Mouse (Mus musculus): ENCODE measurements around the gene Armt1. TPM values are rescaled to one million over a fixed set of nuclear protein-coding genes. Genes with fewer than 3 reads are reported as not detected.

Armt1 gene
- polyA plus RNA-seq, 1 experiment from 2014 or later, result 14.3 TPM

- Histone ChIP-seq H3K27me3 (no peaks in the 10 kb centered on the region), H3K9me3 (no peaks in the 10 kb centered on the region), H3K4me1 (no peaks in the 10 kb centered on the region), H3K4me2 (replicated peaks) (no peak overlapping the region), H3K4me3 (no peak overlapping the region), H3K9ac (replicated peaks) (no peak overlapping the region), H3K36me3 (0 out of 2 replicates have a peak, but pooled peaks cover 2% of the 10 kb centered on the region), H3K27ac (replicated peaks) (no peak overlapping the region)
- WGBS, result 88% methylated on average over 2 of the region's 2 CpGs
- no peak for ATAC-seq (replicated peaks)
These were observed 27.9 kb downstream of the Armt1 start for GRCm38 (mm10) chr10:4460201-4460600.

- Histone ChIP-seq H3K4me2 (replicated peaks) (no peak overlapping the region), H3K4me3 (no peak overlapping the region), H3K36me3 (no peaks in the 10 kb centered on the region), H3K9me3 (no peaks in the 10 kb centered on the region), H3K27ac (replicated peaks) (no peak overlapping the region), H3K4me1 (no peaks in the 10 kb centered on the region), H3K27me3 (no peaks in the 10 kb centered on the region), H3K9ac (replicated peaks) (no peak overlapping the region)
- no peak for ATAC-seq (replicated peaks)
- WGBS, result 86% methylated on average over 7 of the region's 7 CpGs
These were observed 33.5 kb downstream of the Armt1 start for GRCm38 (mm10) chr10:4465799-4466198.

GRCm38 (mm10) chr10:4469406-4469805 lies 37.1 kb downstream of the Armt1 start:
- H3K4me3 ChIP-seq, result no peak overlapping the region
- no peak overlapping the region for H3K4me2 ChIP-seq (replicated peaks)
- no peak overlapping the region for H3K27ac ChIP-seq (replicated peaks)
- no peaks in the 10 kb centered on the region for H3K27me3 ChIP-seq
- no peaks in the 10 kb centered on the region for H3K36me3 ChIP-seq
- H3K4me1 ChIP-seq, result no peaks in the 10 kb centered on the region
- WGBS, result 87% methylated on average over 3 of the region's 3 CpGs
- no peak for ATAC-seq (replicated peaks)
- no peaks in the 10 kb centered on the region for H3K9me3 ChIP-seq
- H3K9ac ChIP-seq (replicated peaks), result no peak overlapping the region

GRCm38 (mm10) chr10:4473591-4473993 lies 41.3 kb downstream of the Armt1 start:
- no peak for ATAC-seq (replicated peaks)
- no peaks in the 10 kb centered on the region for H3K36me3 ChIP-seq
- H3K27ac ChIP-seq (replicated peaks), result no peak overlapping the region
- H3K4me1 ChIP-seq, result no peaks in the 10 kb centered on the region
- no peak overlapping the region for H3K4me2 ChIP-seq (replicated peaks)
- no peaks in the 10 kb centered on the region for H3K9me3 ChIP-seq
- no peaks in the 10 kb centered on the region for H3K27me3 ChIP-seq
- WGBS, result 92% methylated on average over 11 of the region's 11 CpGs
- no peak overlapping the region for H3K4me3 ChIP-seq
- H3K9ac ChIP-seq (replicated peaks), result no peak overlapping the region

- no peaks in the 10 kb centered on the region for H3K4me1 ChIP-seq
- no peak overlapping the region for H3K4me3 ChIP-seq
- no peaks in the 10 kb centered on the region for H3K9me3 ChIP-seq
- no peak overlapping the region for H3K27ac ChIP-seq (replicated peaks)
- no peaks in the 10 kb centered on the region for H3K36me3 ChIP-seq
- no peaks in the 10 kb centered on the region for H3K27me3 ChIP-seq
- ATAC-seq (replicated peaks), result no peak
- H3K4me2 ChIP-seq (replicated peaks), result no peak overlapping the region
- 73% methylated on average over 3 of the region's 3 CpGs for WGBS
- no peak overlapping the region for H3K9ac ChIP-seq (replicated peaks)
These were observed 43.2 kb downstream of the Armt1 start for GRCm38 (mm10) chr10:4475431-4475830.

GRCm38 (mm10) chr10:4476604-4477003 lies 44.3 kb downstream of the Armt1 start:
- Histone ChIP-seq H3K9ac (replicated peaks) (no peak overlapping the region), H3K27ac (replicated peaks) (no peak overlapping the region), H3K9me3 (no peaks in the 10 kb centered on the region), H3K27me3 (no peaks in the 10 kb centered on the region), H3K4me3 (no peak overlapping the region), H3K4me2 (replicated peaks) (no peak overlapping the region), H3K36me3 (no peaks in the 10 kb centered on the region), H3K4me1 (no peaks in the 10 kb centered on the region)
- ATAC-seq (replicated peaks), result no peak
- WGBS, result 96% methylated on average over 5 of the region's 5 CpGs

GRCm38 (mm10) chr10:4480929-4481328 lies 48.7 kb downstream of the Armt1 start:
- ATAC-seq (replicated peaks), result no peak
- Histone ChIP-seq H3K4me1 (no peaks in the 10 kb centered on the region), H3K27ac (replicated peaks) (no peak overlapping the region), H3K27me3 (no peaks in the 10 kb centered on the region), H3K4me3 (no peak overlapping the region), H3K4me2 (replicated peaks) (no peak overlapping the region), H3K9ac (replicated peaks) (no peak overlapping the region), H3K36me3 (no peaks in the 10 kb centered on the region), H3K9me3 (no peaks in the 10 kb centered on the region)
- 73% methylated on average over 3 of the region's 3 CpGs for WGBS

- WGBS, result 89% methylated on average over 8 of the region's 8 CpGs
These were observed 49.4 kb downstream of the Armt1 start for GRCm38 (mm10) chr10:4481695-4482094.

GRCm38 (mm10) chr10:4482355-4482754 lies 50.1 kb downstream of the Armt1 start, which contains the start of gene Ccdc170:
Ccdc170 (plus strand) TSS chr10:4482502.
- no peak within 1 kb of the TSS for H3K4me3 ChIP-seq
- H3K9ac ChIP-seq (replicated peaks), result no peak within 1 kb of the TSS
- no peaks in the 10 kb centered on the region for H3K36me3 ChIP-seq
- H3K4me2 ChIP-seq (replicated peaks), result no peak within 1 kb of the TSS
- 33% methylated on average over 11 of the region's 11 CpGs for WGBS
- H3K9me3 ChIP-seq, result no peaks in the 10 kb centered on the region
- no peak within 1 kb of the TSS for H3K27ac ChIP-seq (replicated peaks)
- H3K27me3 ChIP-seq, result no peaks in the 10 kb centered on the region
- no peaks in the 10 kb centered on the region for H3K4me1 ChIP-seq
- no peak for ATAC-seq (replicated peaks)

More at GRCm38 (mm10) chr10:4481695-4482094, 49.4 kb downstream of the Armt1 start:
- H3K9me3 ChIP-seq, result no peaks in the 10 kb centered on the region
- no peaks in the 10 kb centered on the region for H3K4me1 ChIP-seq
- H3K36me3 ChIP-seq, result no peaks in the 10 kb centered on the region
- H3K27ac ChIP-seq (replicated peaks), result no peak overlapping the region
- no peak for ATAC-seq (replicated peaks)
- H3K4me2 ChIP-seq (replicated peaks), result no peak overlapping the region
- H3K27me3 ChIP-seq, result no peaks in the 10 kb centered on the region
- H3K9ac ChIP-seq (replicated peaks), result no peak overlapping the region
- H3K4me3 ChIP-seq, result no peak overlapping the region

GRCm38 (mm10) chr10:4483848-4484247 lies 51.6 kb downstream of the Armt1 start:
- Histone ChIP-seq H3K4me3 (no peak overlapping the region), H3K9me3 (no peaks in the 10 kb centered on the region), H3K27me3 (no peaks in the 10 kb centered on the region), H3K27ac (replicated peaks) (no peak overlapping the region), H3K9ac (replicated peaks) (no peak overlapping the region), H3K36me3 (no peaks in the 10 kb centered on the region), H3K4me1 (no peaks in the 10 kb centered on the region), H3K4me2 (replicated peaks) (no peak overlapping the region)
- 86% methylated on average over 1 of the region's 1 CpGs for WGBS
- ATAC-seq (replicated peaks), result no peak

GRCm38 (mm10) chr10:4484986-4485385 lies 52.7 kb downstream of the Armt1 start:
- 90% methylated on average over 9 of the region's 9 CpGs for WGBS
- Histone ChIP-seq H3K27me3 (no peaks in the 10 kb centered on the region), H3K4me3 (no peak overlapping the region), H3K4me1 (no peaks in the 10 kb centered on the region), H3K9me3 (no peaks in the 10 kb centered on the region), H3K9ac (replicated peaks) (no peak overlapping the region), H3K27ac (replicated peaks) (no peak overlapping the region), H3K4me2 (replicated peaks) (no peak overlapping the region), H3K36me3 (no peaks in the 10 kb centered on the region)
- ATAC-seq (replicated peaks), result no peak

- Histone ChIP-seq H3K27ac (replicated peaks) (no peak overlapping the region), H3K4me3 (no peak overlapping the region), H3K4me2 (replicated peaks) (no peak overlapping the region), H3K9me3 (no peaks in the 10 kb centered on the region), H3K36me3 (no peaks in the 10 kb centered on the region), H3K27me3 (no peaks in the 10 kb centered on the region), H3K4me1 (no peaks in the 10 kb centered on the region), H3K9ac (replicated peaks) (no peak overlapping the region)
- no peak for ATAC-seq (replicated peaks)
- 69% methylated on average over 5 of the region's 5 CpGs for WGBS
These were observed 57.6 kb downstream of the Armt1 start for GRCm38 (mm10) chr10:4489865-4490264.

GRCm38 (mm10) chr10:4491281-4491680 lies 59.0 kb downstream of the Armt1 start:
- no peaks in the 10 kb centered on the region for H3K36me3 ChIP-seq
- no peak overlapping the region for H3K4me3 ChIP-seq
- WGBS, result 37% methylated on average over 3 of the region's 3 CpGs
- no peak overlapping the region for H3K27ac ChIP-seq (replicated peaks)
- H3K9me3 ChIP-seq, result no peaks in the 10 kb centered on the region
- no peaks in the 10 kb centered on the region for H3K4me1 ChIP-seq
- ATAC-seq (replicated peaks), result no peak
- no peak overlapping the region for H3K4me2 ChIP-seq (replicated peaks)
- no peaks in the 10 kb centered on the region for H3K27me3 ChIP-seq
- H3K9ac ChIP-seq (replicated peaks), result no peak overlapping the region
